Mouse (Mus musculus) liver, embryonic 13.5 days (tissue): ENCODE results near the gene Pdzd3. TPM values are rescaled to one million over a fixed set of nuclear protein-coding genes. Genes with fewer than 3 reads are reported as not detected.

Experiments used
- ATAC-seq: fragments of 200-750 bp; cut with Nextera tagmentation; 2 replicates; pipeline ENCODE4 v1.8.0; 2017; ENCODE audit warnings: low read depth, mild to moderate bottlenecking, moderate number of reproducible peaks, moderate library complexity
- DNase-seq: peaks from one replicate; pipeline ENCODE4 v3.0.0; 2022
- H3K27ac ChIP-seq: fragments of 300-500 bp; sonication (generic); 2 replicates; pipeline ENCODE4 v1.5.1; 2015; ENCODE audit warnings: moderate library complexity, mild to moderate bottlenecking, inconsistent platforms
- H3K27me3 ChIP-seq: fragments of 300-500 bp; sonication (generic); 2 replicates; pipeline ENCODE4 v1.6.1; 2015; ENCODE audit warnings: mild to moderate bottlenecking, inconsistent platforms
- H3K36me3 ChIP-seq: fragments of 300-500 bp; sonication (generic); 2 replicates; pipeline ENCODE4 v1.6.1; 2015; ENCODE audit warnings: mild to moderate bottlenecking, inconsistent platforms
- H3K4me1 ChIP-seq: fragments of 300-500 bp; sonication (generic); replicated peaks from 2 replicates; pipeline ENCODE4 v1.6.1; 2015; ENCODE audit warnings: inconsistent platforms
- H3K4me2 ChIP-seq: fragments of 300-500 bp; sonication (generic); 2 replicates; pipeline ENCODE4 v1.6.1; 2015; ENCODE audit warnings: inconsistent platforms, mild to moderate bottlenecking, moderate library complexity
- H3K4me3 ChIP-seq: fragments of 300-500 bp; sonication (generic); replicated peaks from 2 replicates; pipeline ENCODE4 v1.5.1; 2015; ENCODE audit warnings: mild to moderate bottlenecking, inconsistent platforms
- H3K9ac ChIP-seq: fragments of 300-500 bp; sonication (generic); 2 replicates; pipeline ENCODE4 v1.6.1; 2015; ENCODE audit warnings: mild to moderate bottlenecking, inconsistent platforms
- H3K9me3 ChIP-seq: fragments of 300-500 bp; sonication (generic); replicated peaks from 2 replicates; pipeline ENCODE4 v1.6.1; 2016; ENCODE audit warnings: inconsistent platforms
- WGBS: fragments of 180-500 bp; shearing (Covaris S2); methylation state at CpG from one replicate; pipeline ENCODE4 v1.1.7; 2015; ENCODE audit not compliant: insufficient replicate concordance; 5-methylcytosine and 5-hydroxymethylcytosine counted together
- polyA plus RNA-seq: library from polyadenylated mRNA; unstranded; fragments of >200 nt; fragmentation: Nextera tagmentation; extraction: Ambion mirVana; gene quantifications from 2 replicates; pipeline ENCODE4 v1.2.1, GENCODE M21; 2015

Gene Pdzd3
- polyA plus RNA-seq, 1 experiment from 2014 or later, result 0.24 TPM

DNA sequence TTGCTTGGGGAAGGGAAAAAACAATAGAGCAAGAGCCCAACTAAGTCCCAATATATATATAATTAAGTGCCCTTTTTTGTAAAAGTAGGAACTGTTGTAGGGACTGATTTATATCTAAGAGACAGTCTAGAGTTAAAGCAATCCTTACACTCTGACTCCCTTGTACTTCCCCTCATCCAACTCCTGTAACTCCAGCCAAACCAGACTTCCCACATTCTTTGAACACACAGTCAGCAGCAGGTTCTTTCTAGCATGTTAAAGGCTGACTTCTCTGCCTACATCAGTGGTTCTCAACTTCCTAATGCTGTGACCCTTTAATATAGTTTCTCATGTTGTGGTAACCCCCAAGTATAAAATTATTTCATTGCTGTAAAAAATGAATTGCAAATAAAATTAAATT, 51.7 kb downstream of the Pdzd3 start:
- no peak for ATAC-seq
- Histone ChIP-seq H3K9ac (no peak overlapping the region), H3K4me3 (no peak overlapping the region), H3K4me2 (no peak overlapping the region), H3K27me3 (no peaks in the 10 kb centered on the region), H3K9me3 (no peaks in the 10 kb centered on the region), H3K27ac (no peak overlapping the region), H3K4me1 (peaks cover 8% of the 10 kb centered on the region), H3K36me3 (peaks cover 37% of the 10 kb centered on the region)
- no peak for DNase-seq

DNA sequence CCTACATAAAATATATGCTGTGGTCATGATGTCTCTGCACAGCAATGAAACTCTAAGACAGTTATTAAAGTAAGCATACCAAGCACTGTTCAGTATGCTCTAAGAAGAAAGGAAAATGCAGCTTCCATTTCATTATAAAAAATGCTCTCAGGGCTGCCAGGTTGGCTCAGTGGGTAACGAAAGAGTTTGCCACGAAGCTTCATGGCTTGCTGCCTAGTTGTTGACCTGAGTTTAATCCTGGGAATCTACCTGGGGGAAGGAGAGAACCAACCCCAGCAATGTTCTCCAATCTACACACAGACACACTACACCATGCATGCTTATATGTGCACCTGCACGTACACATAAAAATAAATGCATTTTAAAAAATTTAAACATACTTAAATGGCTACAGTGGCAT, 52.1 kb downstream of the Pdzd3 start:
- ATAC-seq (no peak), DNase-seq (no peak)
- no peaks in the 10 kb centered on the region for H3K27me3 ChIP-seq
- H3K36me3 ChIP-seq, result peaks cover 37% of the 10 kb centered on the region
- H3K4me3 ChIP-seq, result no peak overlapping the region
- H3K27ac ChIP-seq, result no peak overlapping the region
- no peak overlapping the region for H3K4me2 ChIP-seq
- WGBS, result 81% methylated on average over 3 of the region's 3 CpGs
- peaks cover 9% of the 10 kb centered on the region for H3K4me1 ChIP-seq
- H3K9me3 ChIP-seq, result no peaks in the 10 kb centered on the region
- H3K9ac ChIP-seq, result no peak overlapping the region

Other genes starting within 250 kb of the Pdzd3 start
- 0.15 and 0.24 TPM in 2 replicates for gene Thy1, start 208.1 kb downstream of the Pdzd3 start, polyA plus RNA-seq
- 1.8 and 3.0 TPM in 2 replicates for gene Usp2, start 184.4 kb downstream of the Pdzd3 start, polyA plus RNA-seq
- gene Mfrp, start 149.7 kb downstream of the Pdzd3 start, polyA plus RNA-seq, result not detected in 2 replicates
- 0.17 and 0.20 TPM in 2 replicates for gene C1qtnf5, start 144.2 kb downstream of the Pdzd3 start, polyA plus RNA-seq
- gene Gm49380, start 138.0 kb downstream of the Pdzd3 start, polyA plus RNA-seq, result 0.05 TPM in 1 of 2 replicates, not detected in the other
- 36.9 and 38.7 TPM in 2 replicates for gene Rnf26, start 138.0 kb downstream of the Pdzd3 start, polyA plus RNA-seq
- 3.7 and 4.0 TPM in 2 replicates for gene Mcam, start 117.0 kb downstream of the Pdzd3 start, polyA plus RNA-seq
- gene Cbl, start 17.4 kb downstream of the Pdzd3 start, polyA plus RNA-seq, result 5.7 and 7.2 TPM in 2 replicates
- not detected in 2 replicates for gene Ccdc153, start 10.8 kb downstream of the Pdzd3 start, polyA plus RNA-seq
- 3.2 and 3.8 TPM in 2 replicates for gene Nlrx1, start 17.1 kb upstream of the Pdzd3 start, polyA plus RNA-seq
- 11.1 and 13.0 TPM in 2 replicates for gene Abcg4, start 37.1 kb upstream of the Pdzd3 start, polyA plus RNA-seq
- gene Hinfp, start 54.2 kb upstream of the Pdzd3 start, polyA plus RNA-seq, result 11.4 and 11.5 TPM in 2 replicates
- 6.4 and 8.2 TPM in 2 replicates for gene C2cd2l, start 68.8 kb upstream of the Pdzd3 start, polyA plus RNA-seq
- 20.7 and 23.0 TPM in 2 replicates for gene Dpagt1, start 74.5 kb upstream of the Pdzd3 start, polyA plus RNA-seq
- 208 and 210 TPM in 2 replicates for gene H2afx, start 83.2 kb upstream of the Pdzd3 start, polyA plus RNA-seq
- 1,411 and 1,456 TPM in 2 replicates for gene Hmbs, start 92.8 kb upstream of the Pdzd3 start, polyA plus RNA-seq
- gene Vps11, start 110.2 kb upstream of the Pdzd3 start, polyA plus RNA-seq, result 14.8 and 15.3 TPM in 2 replicates
- gene Hyou1, start 128.0 kb upstream of the Pdzd3 start, polyA plus RNA-seq, result 15.8 and 19.0 TPM in 2 replicates
- gene Slc37a4, start 145.4 kb upstream of the Pdzd3 start, polyA plus RNA-seq, result 18.4 and 21.3 TPM in 2 replicates
- gene Rps25, start 155.7 kb upstream of the Pdzd3 start, polyA plus RNA-seq, result 1,487 and 1,590 TPM in 2 replicates
- 68.3 and 69.4 TPM in 2 replicates for gene Trappc4, start 156.1 kb upstream of the Pdzd3 start, polyA plus RNA-seq
- 13.8 and 16.6 TPM in 2 replicates for gene Ccdc84, start 167.1 kb upstream of the Pdzd3 start, polyA plus RNA-seq
- gene Foxr1, start 189.7 kb upstream of the Pdzd3 start, polyA plus RNA-seq, result not detected in 2 replicates
- gene Upk2, start 203.5 kb upstream of the Pdzd3 start, polyA plus RNA-seq, result not detected in 2 replicates
- gene Bcl9l, start 231.4 kb upstream of the Pdzd3 start, polyA plus RNA-seq, result 1.0 and 1.5 TPM in 2 replicates